Mouse (Mus musculus): Measurements from ENCODE around the gene Prkcb.

Gene Prkcb

GRCm38 (mm10) chr7:122289243-122290111, 926 bp downstream of the Prkcb start:
- DNase-seq (ENCODE audit: low read depth in 1 of 2, low spot score in 2 of 2): no peak

GRCm38 (mm10) chr7:122290165-122290564, 1.6 kb downstream of the Prkcb start:
- no peak for DNase-seq (ENCODE audit: low read depth in 1 of 2, low spot score in 2 of 2)

- DNase-seq (ENCODE audit: low read depth in 1 of 2, low spot score in 2 of 2): no peak
Observed at GRCm38 (mm10) chr7:122290771-122291170, 2.2 kb downstream of the Prkcb start.

- DNase-seq (ENCODE audit: low read depth in 1 of 2, low spot score in 2 of 2): no peak
Observed at GRCm38 (mm10) chr7:122292151-122292550, 3.6 kb downstream of the Prkcb start.

- no peak for DNase-seq (ENCODE audit: low read depth in 1 of 2, low spot score in 2 of 2)
Observed at GRCm38 (mm10) chr7:122294111-122294510, 5.6 kb downstream of the Prkcb start.

- no peak for DNase-seq (ENCODE audit: low read depth in 1 of 2, low spot score in 2 of 2)
Observed at GRCm38 (mm10) chr7:122295363-122295762, 6.8 kb downstream of the Prkcb start.

- no peak for DNase-seq (ENCODE audit: low read depth in 1 of 2, low spot score in 2 of 2)
Observed at GRCm38 (mm10) chr7:122296331-122296730, 7.8 kb downstream of the Prkcb start.

GRCm38 (mm10) chr7:122296805-122297204, 8.3 kb downstream of the Prkcb start:
- DNase-seq (ENCODE audit: low read depth in 1 of 2, low spot score in 2 of 2): no peak

- no peak for DNase-seq (ENCODE audit: low read depth in 1 of 2, low spot score in 2 of 2)
Observed at GRCm38 (mm10) chr7:122297627-122298026, 9.1 kb downstream of the Prkcb start.

- no peak for DNase-seq (ENCODE audit: low read depth in 1 of 2, low spot score in 2 of 2)
Observed at GRCm38 (mm10) chr7:122298715-122299114, 10.2 kb downstream of the Prkcb start.

GRCm38 (mm10) chr7:122300538-122300937, 12.0 kb downstream of the Prkcb start:
- no peak for DNase-seq (ENCODE audit: low read depth in 1 of 2, low spot score in 2 of 2)

- DNase-seq (ENCODE audit: low read depth in 1 of 2, low spot score in 2 of 2): no peak
Observed at GRCm38 (mm10) chr7:122302538-122302937, 14.0 kb downstream of the Prkcb start.

GRCm38 (mm10) chr7:122303988-122304387, 15.4 kb downstream of the Prkcb start:
- DNase-seq (ENCODE audit: low read depth in 1 of 2, low spot score in 2 of 2): no peak

GRCm38 (mm10) chr7:122304521-122304920, 16.0 kb downstream of the Prkcb start:
- no peak for DNase-seq (ENCODE audit: low read depth in 1 of 2, low spot score in 2 of 2)

- DNase-seq (ENCODE audit: low read depth in 1 of 2, low spot score in 2 of 2): no peak
Observed at GRCm38 (mm10) chr7:122307241-122307640, 18.7 kb downstream of the Prkcb start.

GRCm38 (mm10) chr7:122308661-122309060, 20.1 kb downstream of the Prkcb start:
- no peak for DNase-seq (ENCODE audit: low read depth in 1 of 2, low spot score in 2 of 2)

- peak in 1 of 2 experiments; percentile 6 for DNase-seq (ENCODE audit: low read depth in 1 of 2, low spot score in 2 of 2)
Observed at GRCm38 (mm10) chr7:122309909-122310725, 21.6 kb downstream of the Prkcb start.

- DNase-seq (ENCODE audit: low read depth in 1 of 2, low spot score in 2 of 2): no peak
Observed at GRCm38 (mm10) chr7:122310726-122311018, 22.1 kb downstream of the Prkcb start.

GRCm38 (mm10) chr7:122313690-122314477, 25.3 kb downstream of the Prkcb start:
- DNase-seq (ENCODE audit: low read depth in 1 of 2, low spot score in 2 of 2): no peak

- no peak for DNase-seq (ENCODE audit: low read depth in 1 of 2, low spot score in 2 of 2)
Observed at GRCm38 (mm10) chr7:122315720-122316331, 27.3 kb downstream of the Prkcb start.

- DNase-seq (ENCODE audit: low read depth in 1 of 2, low spot score in 2 of 2): no peak
Observed at GRCm38 (mm10) chr7:122316681-122317080, 28.1 kb downstream of the Prkcb start.

Measured in monocyte, adult 2 months (primary cell).